Mouse (Mus musculus): ENCODE results near the gene Actr10. TPM values are rescaled to one million over a fixed set of nuclear protein-coding genes. Genes with fewer than 3 reads are reported as not detected.

The Actr10 gene
- polyA plus RNA-seq, 1 experiment = 286 TPM

DNA sequence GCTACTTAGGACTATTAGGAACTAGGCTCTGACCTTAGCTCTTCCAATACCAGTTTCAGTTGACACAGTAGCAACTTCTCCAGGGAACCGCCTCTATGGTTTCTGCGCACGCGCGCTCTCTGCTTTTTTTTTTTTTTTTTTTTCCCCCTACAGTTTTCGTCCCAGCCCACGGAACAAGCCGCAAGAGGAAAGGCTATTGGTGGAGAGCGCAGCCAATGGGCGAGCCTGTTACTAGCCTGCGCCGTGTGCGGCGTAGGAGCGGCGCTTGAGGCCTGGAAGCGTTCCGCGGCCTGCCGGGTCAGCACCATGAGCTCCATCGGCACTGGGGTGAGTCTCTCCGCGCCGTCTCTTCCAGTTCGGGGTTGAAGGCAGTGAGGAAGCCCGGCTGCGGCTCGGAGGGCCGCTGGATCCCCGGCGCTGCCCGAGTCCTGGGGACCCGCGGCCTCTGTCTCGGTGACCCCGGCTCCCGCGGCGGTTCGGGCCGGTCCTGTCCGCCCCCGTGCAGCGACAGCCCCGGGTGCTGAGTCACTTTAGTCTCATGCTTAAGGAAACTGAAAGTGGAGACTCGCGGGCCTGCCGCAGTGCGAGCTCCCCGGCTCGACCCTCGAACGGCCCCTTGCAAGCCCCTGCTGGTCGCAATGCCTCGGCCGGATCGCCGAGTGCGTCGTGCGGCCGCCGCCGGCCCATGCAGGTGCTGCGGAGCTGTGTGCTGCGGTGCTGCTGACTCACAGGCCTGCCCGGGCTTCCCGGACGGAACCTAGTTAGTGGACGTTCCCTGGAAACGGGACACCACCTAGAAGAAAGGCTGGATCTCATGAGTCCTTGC, 37.0 kb downstream of the Actr10 start, which contains the start of gene Psma3:
TSS of gene Psma3 (plus strand) at position 181 of the 826 bp plus-strand sequence.
- TF ChIP-seq POLR2A (IDR thresholded peaks at IDR 0.05; ENCODE audit: control insufficient read depth, low read depth, low read length) (peak; percentile 92), CTCF (IDR thresholded peaks at IDR 0.05; ENCODE audit: control insufficient read depth, insufficient read depth, insufficient replicate concordance, low read depth, low read length) (no peak)
- Histone ChIP-seq H3K27me3 (ENCODE audit: control insufficient read depth, insufficient read depth, low read length) (no peaks in the 10 kb centered on the region), H3K4me3 (ENCODE audit: control insufficient read depth, low read depth, low read length) (peak within 1 kb of the TSS; percentile 97), H3K27ac (ENCODE audit: control insufficient read depth, insufficient read depth, low read depth, low read length) (peak within 1 kb of the TSS; percentile 93), H3K36me3 (ENCODE audit: control insufficient read depth, insufficient read depth, low read length) (no peaks in the 10 kb centered on the region), H3K4me1 (ENCODE audit: control insufficient read depth, insufficient read depth, low read length) (no peaks in the 10 kb centered on the region; the same call in 1 of the 2 replicates)

DNA sequence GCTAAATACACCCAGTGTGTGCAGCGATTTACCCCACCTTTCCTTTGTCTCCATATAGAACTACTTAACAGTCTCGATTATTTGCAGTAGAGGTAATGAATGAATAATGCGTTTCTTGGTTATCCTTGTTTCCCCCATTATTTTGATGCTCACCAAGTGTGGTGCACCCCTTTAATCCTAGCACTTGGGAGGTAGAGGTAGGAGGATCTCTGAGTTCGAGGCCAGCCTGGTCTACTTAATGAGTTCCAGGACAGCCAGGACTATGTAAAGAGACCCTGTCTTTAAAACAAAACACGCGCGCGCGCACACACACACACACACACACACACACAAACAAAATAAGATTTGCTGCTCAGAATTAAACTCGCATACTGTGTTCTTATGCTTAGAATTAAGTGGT, 37.7 kb downstream of the Actr10 start:
- peak overlapping the region; percentile 97 for H3K4me3 ChIP-seq (ENCODE audit: control insufficient read depth, low read depth, low read length)
- H3K4me1 ChIP-seq (ENCODE audit: control insufficient read depth, insufficient read depth, low read length) = no peaks in the 10 kb centered on the region; the same call in 1 of the 2 replicates
- H3K27me3 ChIP-seq (ENCODE audit: control insufficient read depth, insufficient read depth, low read length) = no peaks in the 10 kb centered on the region
- TF ChIP-seq CTCF (IDR thresholded peaks at IDR 0.05; ENCODE audit: control insufficient read depth, insufficient read depth, insufficient replicate concordance, low read depth, low read length) (no peak), POLR2A (IDR thresholded peaks at IDR 0.05; ENCODE audit: control insufficient read depth, low read depth, low read length) (no peak)
- no peaks in the 10 kb centered on the region for H3K36me3 ChIP-seq (ENCODE audit: control insufficient read depth, insufficient read depth, low read length)
- peak overlapping the region; percentile 93 for H3K27ac ChIP-seq (ENCODE audit: control insufficient read depth, insufficient read depth, low read depth, low read length)

DNA sequence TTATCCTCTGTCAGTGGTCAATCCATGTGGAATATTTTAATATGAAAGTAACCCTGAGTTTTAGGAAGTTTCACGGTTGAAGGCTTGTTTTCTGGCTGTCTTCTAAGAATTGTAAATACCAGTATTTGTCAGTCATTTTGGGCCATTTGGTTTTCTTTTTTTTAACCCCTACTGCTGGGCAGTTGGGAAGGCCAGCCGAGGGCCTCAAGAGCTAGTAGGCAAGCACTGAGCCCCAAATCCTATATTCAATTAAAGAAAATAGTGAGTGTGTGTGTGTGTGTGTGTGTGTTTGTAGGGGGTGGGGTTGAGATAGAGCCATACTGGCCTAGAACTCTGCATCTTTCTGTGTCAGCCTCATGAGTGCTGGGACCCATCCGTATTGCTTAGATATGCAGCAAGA, 38.2 kb downstream of the Actr10 start:
- Histone ChIP-seq H3K4me1 (ENCODE audit: control insufficient read depth, insufficient read depth, low read length) (no peaks in the 10 kb centered on the region; the same call in 1 of the 2 replicates), H3K27ac (ENCODE audit: control insufficient read depth, insufficient read depth, low read depth, low read length) (no peak overlapping the region), H3K27me3 (ENCODE audit: control insufficient read depth, insufficient read depth, low read length) (no peaks in the 10 kb centered on the region), H3K4me3 (ENCODE audit: control insufficient read depth, low read depth, low read length) (no peak overlapping the region; the same call in 1 of the 2 replicates), H3K36me3 (ENCODE audit: control insufficient read depth, insufficient read depth, low read length) (no peaks in the 10 kb centered on the region)
- TF ChIP-seq CTCF (IDR thresholded peaks at IDR 0.05; ENCODE audit: control insufficient read depth, insufficient read depth, insufficient replicate concordance, low read depth, low read length) = no peak
- TF ChIP-seq POLR2A (IDR thresholded peaks at IDR 0.05; ENCODE audit: control insufficient read depth, low read depth, low read length) = no peak

DNA sequence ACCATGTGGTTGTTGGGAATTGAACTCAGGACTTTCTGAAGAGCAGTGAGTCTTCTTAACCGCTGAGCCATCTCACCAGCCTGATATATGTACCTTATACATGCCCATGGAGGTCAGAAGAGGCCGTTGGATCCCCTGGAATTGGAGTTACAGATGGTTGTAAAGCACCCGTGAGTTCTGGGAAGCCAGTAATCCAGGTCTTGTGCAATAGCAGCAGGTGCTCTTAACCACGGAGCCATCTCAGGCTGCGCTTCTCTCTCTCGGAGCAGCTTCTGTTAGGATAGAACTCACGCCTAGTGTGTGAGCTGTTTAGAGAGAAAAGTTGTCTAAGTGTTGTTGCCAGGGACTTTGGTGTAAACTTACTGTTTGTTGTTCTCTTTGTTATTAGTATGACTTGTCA, 40.7 kb downstream of the Actr10 start:
- Histone ChIP-seq H3K27me3 (ENCODE audit: control insufficient read depth, insufficient read depth, low read length) (no peaks in the 10 kb centered on the region), H3K36me3 (ENCODE audit: control insufficient read depth, insufficient read depth, low read length) (no peaks in the 10 kb centered on the region; the same call in 1 of the 2 replicates), H3K4me1 (ENCODE audit: control insufficient read depth, insufficient read depth, low read length) (no peaks in the 10 kb centered on the region; the same call in 1 of the 2 replicates), H3K4me3 (ENCODE audit: control insufficient read depth, low read depth, low read length) (no peak overlapping the region), H3K27ac (ENCODE audit: control insufficient read depth, insufficient read depth, low read depth, low read length) (no peak overlapping the region)
- TF ChIP-seq CTCF (IDR thresholded peaks at IDR 0.05; ENCODE audit: control insufficient read depth, insufficient read depth, insufficient replicate concordance, low read depth, low read length) = no peak
- TF ChIP-seq POLR2A (IDR thresholded peaks at IDR 0.05; ENCODE audit: control insufficient read depth, low read depth, low read length) = no peak

DNA sequence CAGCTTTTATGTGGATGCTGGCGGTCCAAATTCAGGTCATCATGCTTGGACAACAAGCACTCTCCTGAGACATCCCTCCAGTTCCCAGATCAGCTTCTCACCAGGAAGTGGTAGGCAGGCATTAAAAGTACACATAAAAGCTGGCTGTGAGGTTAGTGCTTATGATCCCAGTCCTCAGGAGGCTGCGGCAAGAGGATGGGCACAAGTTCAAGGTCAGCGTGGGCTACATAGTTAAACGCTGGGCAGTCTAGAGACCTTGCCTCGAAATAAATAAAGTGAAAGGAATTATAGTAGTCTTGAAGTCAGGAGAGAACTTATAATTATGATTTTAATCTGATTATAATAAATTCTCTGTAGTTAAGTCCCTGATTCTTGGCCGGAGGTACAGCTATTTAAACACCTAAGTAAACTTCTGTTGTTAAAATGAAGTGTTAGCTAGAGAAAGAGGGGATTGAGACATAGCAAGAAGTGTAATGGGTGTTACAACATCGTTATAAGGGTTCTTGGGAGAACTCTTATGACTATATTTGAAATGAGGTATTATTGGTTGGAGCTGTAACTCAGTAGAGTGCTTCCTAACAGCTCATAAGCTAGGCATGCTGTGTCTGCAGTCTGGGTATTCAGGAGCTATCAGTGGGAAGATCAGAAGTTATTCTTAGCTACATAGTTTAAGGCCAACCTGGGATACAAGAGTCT, 47.3 kb downstream of the Actr10 start:
- Histone ChIP-seq H3K4me1 (ENCODE audit: control insufficient read depth, insufficient read depth, low read length) (no peaks in the 10 kb centered on the region; the same call in 1 of the 2 replicates), H3K27ac (ENCODE audit: control insufficient read depth, insufficient read depth, low read depth, low read length) (no peak overlapping the region), H3K36me3 (ENCODE audit: control insufficient read depth, insufficient read depth, low read length) (peaks cover 1% of the 10 kb centered on the region), H3K4me3 (ENCODE audit: control insufficient read depth, low read depth, low read length) (no peak overlapping the region), H3K27me3 (ENCODE audit: control insufficient read depth, insufficient read depth, low read length) (no peaks in the 10 kb centered on the region)
- no peak for TF ChIP-seq POLR2A (IDR thresholded peaks at IDR 0.05; ENCODE audit: control insufficient read depth, low read depth, low read length)
- TF ChIP-seq CTCF (IDR thresholded peaks at IDR 0.05; ENCODE audit: control insufficient read depth, insufficient read depth, insufficient replicate concordance, low read depth, low read length) = no peak

DNA sequence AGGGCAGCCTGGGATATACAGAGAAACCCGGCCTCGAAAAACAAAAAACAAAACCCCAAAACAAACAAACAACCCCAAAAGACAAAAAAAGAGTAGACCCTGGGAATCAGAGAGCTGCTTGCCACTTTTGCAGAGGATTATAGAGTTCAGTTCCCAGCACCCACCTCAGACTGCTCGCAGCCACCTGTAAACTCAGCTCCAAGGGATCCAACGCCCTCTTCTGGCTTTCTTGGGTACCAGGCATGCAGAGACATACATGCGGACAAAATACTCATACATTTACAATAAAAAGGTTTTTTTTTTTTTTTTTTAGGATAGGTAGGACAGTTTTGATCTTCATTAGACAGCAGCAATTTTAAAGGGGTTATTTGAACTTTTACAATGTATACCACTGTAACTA, 59.6 kb downstream of the Actr10 start:
- Histone ChIP-seq H3K36me3 (ENCODE audit: control insufficient read depth, insufficient read depth, low read length) (0 out of 2 replicates have a peak, but pooled peaks cover 1% of the 10 kb centered on the region), H3K4me1 (ENCODE audit: control insufficient read depth, insufficient read depth, low read length) (no peaks in the 10 kb centered on the region), H3K27me3 (ENCODE audit: control insufficient read depth, insufficient read depth, low read length) (no peaks in the 10 kb centered on the region), H3K4me3 (ENCODE audit: control insufficient read depth, low read depth, low read length) (no peak overlapping the region), H3K27ac (ENCODE audit: control insufficient read depth, insufficient read depth, low read depth, low read length) (no peak overlapping the region)
- TF ChIP-seq CTCF (IDR thresholded peaks at IDR 0.05; ENCODE audit: control insufficient read depth, insufficient read depth, insufficient replicate concordance, low read depth, low read length) (no peak), POLR2A (IDR thresholded peaks at IDR 0.05; ENCODE audit: control insufficient read depth, low read depth, low read length) (no peak)

DNA sequence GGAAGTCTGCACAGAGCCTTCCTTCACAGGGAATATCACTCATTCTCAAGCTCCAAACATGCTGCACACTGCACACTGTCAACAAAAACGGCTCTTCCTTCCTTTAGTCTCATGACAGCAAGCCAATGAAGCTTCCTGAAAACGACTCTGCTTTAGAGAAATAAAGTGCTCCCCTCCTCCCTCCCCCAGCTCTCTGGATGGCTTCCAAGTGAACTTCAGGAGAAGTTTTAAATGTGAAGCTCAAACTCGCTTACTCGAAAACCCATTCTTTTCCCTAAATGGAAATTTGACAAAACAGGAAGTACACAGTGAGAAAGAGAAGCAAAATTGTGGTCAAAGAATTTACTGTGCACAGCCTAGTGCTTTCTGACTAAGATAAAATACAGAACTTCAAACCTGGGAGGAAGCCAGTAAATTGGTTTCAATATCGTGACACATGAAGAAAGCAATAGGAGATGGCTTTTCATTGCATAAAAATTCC, 61.8 kb downstream of the Actr10 start:
- TF ChIP-seq POLR2A (IDR thresholded peaks at IDR 0.05; ENCODE audit: control insufficient read depth, low read depth, low read length) = no peak
- TF ChIP-seq CTCF (IDR thresholded peaks at IDR 0.05; ENCODE audit: control insufficient read depth, insufficient read depth, insufficient replicate concordance, low read depth, low read length) = no peak
- Histone ChIP-seq H3K4me3 (ENCODE audit: control insufficient read depth, low read depth, low read length) (no peak overlapping the region), H3K4me1 (ENCODE audit: control insufficient read depth, insufficient read depth, low read length) (no peaks in the 10 kb centered on the region), H3K36me3 (ENCODE audit: control insufficient read depth, insufficient read depth, low read length) (no peaks in the 10 kb centered on the region), H3K27ac (ENCODE audit: control insufficient read depth, insufficient read depth, low read depth, low read length) (no peak overlapping the region), H3K27me3 (ENCODE audit: control insufficient read depth, insufficient read depth, low read length) (no peaks in the 10 kb centered on the region)

Measured in testis, adult 2 months (tissue).